Mouse (Mus musculus) erythroblast, embryonic 14.5 days (primary cell): Measurements from ENCODE around the gene Ntrk2. TPM values are rescaled to one million over a fixed set of nuclear protein-coding genes. Genes with fewer than 3 reads are reported as not detected.

Experiments
- H3K27me3 ChIP-seq: 2 replicates; pipeline ENCODE4 v1.6.1; 2012; ENCODE audit warnings: inconsistent platforms; ENCODE audit not compliant: control insufficient read depth
- H3K36me3 ChIP-seq: 2 replicates; pipeline ENCODE4 v1.6.1; 2012; ENCODE audit warnings: mild to moderate bottlenecking, inconsistent platforms; ENCODE audit not compliant: control insufficient read depth
- H3K4me1 ChIP-seq: 2 replicates; pipeline ENCODE4 v1.6.1; 2012; ENCODE audit warnings: inconsistent platforms; ENCODE audit not compliant: control insufficient read depth
- H3K4me3 ChIP-seq: replicated peaks from 2 replicates; pipeline ENCODE3; 2012; ENCODE audit warnings: moderate library complexity, mild to moderate bottlenecking, inconsistent platforms
- H3K9me3 ChIP-seq: 2 replicates; pipeline ENCODE4 v1.6.1; 2012; ENCODE audit warnings: low read length, inconsistent platforms, mixed read lengths; ENCODE audit not compliant: control insufficient read depth
- GATA1 ChIP-seq: IDR thresholded peaks from 2 replicates; pipeline ENCODE4 v1.6.1; 2012; ENCODE audit warnings: low read length, inconsistent platforms, mixed read lengths
- TAL1 ChIP-seq: IDR thresholded peaks from 3 replicates; pipeline ENCODE4 v1.6.1; 2012; ENCODE audit warnings: low read length, inconsistent platforms, mixed read lengths
- polyA plus RNA-seq: library from polyadenylated mRNA; stranded (reverse); fragments of >175 nt; gene quantifications from 2 replicates; pipeline ENCODE4 v1.2.3, GENCODE M21; 2012

Gene Ntrk2
- polyA plus RNA-seq, 1 experiment: not detected

DNA sequence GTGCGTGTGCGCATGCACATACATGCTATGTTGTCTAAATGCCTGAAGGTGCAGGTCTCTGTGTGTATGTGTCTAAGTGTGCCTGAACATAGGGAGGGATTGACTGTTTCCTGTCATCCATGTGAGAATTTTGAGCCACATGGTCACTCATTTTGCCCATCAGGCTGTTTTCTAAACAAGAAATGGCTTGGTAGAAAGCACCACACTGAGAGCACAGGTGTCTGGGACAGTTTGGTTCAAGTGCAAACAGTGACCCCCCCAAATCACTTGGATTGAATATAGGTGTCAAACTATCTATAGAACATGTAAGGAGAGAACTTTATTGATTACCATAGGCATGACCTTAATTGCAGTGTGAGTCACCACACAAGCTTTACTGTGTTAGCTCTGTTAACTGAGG lies 110.0 kb downstream of the Ntrk2 start:
- Histone ChIP-seq H3K4me1 (peaks cover 1% of the 10 kb centered on the region; the same call in 1 of the 2 replicates), H3K9me3 (peaks cover 4% of the 10 kb centered on the region), H3K27me3 (no peaks in the 10 kb centered on the region), H3K4me3 (no peak overlapping the region), H3K36me3 (no peaks in the 10 kb centered on the region)
- no peak for TF ChIP-seq GATA1
- TF ChIP-seq TAL1: no peak

DNA sequence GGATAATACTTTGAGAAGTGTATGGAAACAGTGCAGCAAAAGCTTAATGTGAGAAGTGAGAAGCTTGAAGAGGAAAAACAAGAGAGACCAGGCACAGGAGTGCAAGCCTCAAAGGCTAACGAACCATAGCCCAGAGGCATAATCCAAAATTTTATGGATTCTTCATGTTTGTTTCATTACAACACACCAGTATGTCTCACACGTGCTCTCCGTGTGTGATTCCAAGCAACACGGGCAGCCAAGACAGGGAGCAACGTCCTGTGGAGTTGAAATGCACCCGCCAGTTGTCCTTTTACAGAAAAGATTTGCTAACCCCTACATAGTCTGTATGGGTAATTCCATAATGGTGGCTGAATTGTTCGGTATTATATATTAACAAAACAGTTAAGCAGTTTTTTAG lies 113.9 kb downstream of the Ntrk2 start:
- no peak overlapping the region for H3K4me3 ChIP-seq
- peaks cover 9% of the 10 kb centered on the region for H3K9me3 ChIP-seq
- no peak for TF ChIP-seq GATA1
- TF ChIP-seq TAL1: no peak
- peaks cover 13% of the 10 kb centered on the region; the same call in 1 of the 2 replicates for H3K4me1 ChIP-seq
- no peaks in the 10 kb centered on the region for H3K36me3 ChIP-seq
- no peaks in the 10 kb centered on the region for H3K27me3 ChIP-seq

GRCm38 (mm10) chr13:58921255-58921654 lies 114.9 kb downstream of the Ntrk2 start:
- Histone ChIP-seq H3K36me3 (no peaks in the 10 kb centered on the region), H3K4me3 (no peak overlapping the region), H3K9me3 (peaks cover 12% of the 10 kb centered on the region), H3K4me1 (peaks cover 13% of the 10 kb centered on the region; the same call in 1 of the 2 replicates), H3K27me3 (no peaks in the 10 kb centered on the region)
- no peak for TF ChIP-seq TAL1
- no peak for TF ChIP-seq GATA1

DNA sequence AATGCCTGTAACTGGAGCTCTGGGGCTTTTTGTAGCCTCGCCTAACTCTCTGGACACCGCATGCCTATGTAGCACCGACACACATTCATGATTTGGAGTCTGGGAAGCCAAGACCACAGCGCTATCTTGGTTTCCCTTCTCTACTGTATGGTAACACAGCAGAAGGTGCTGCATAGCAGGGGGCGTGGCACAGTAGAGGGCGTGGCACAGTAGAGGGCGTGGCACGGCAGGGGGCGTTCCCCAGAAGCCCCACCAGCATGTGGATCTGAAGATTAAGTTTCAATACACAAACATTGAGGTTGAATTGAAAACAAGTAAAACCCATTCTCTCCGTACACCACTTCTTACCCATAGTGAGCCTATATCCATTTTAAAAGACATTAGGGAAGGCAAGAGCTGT lies 115.3 kb downstream of the Ntrk2 start:
- peaks cover 13% of the 10 kb centered on the region; the same call in 1 of the 2 replicates for H3K4me1 ChIP-seq
- peaks cover 12% of the 10 kb centered on the region for H3K9me3 ChIP-seq
- H3K36me3 ChIP-seq: no peaks in the 10 kb centered on the region
- no peaks in the 10 kb centered on the region for H3K27me3 ChIP-seq
- no peak overlapping the region for H3K4me3 ChIP-seq
- TF ChIP-seq TAL1 (no peak), GATA1 (no peak)

- H3K27me3 ChIP-seq: no peaks in the 10 kb centered on the region
- H3K4me1 ChIP-seq: peaks cover 13% of the 10 kb centered on the region; the same call in 1 of the 2 replicates
- no peaks in the 10 kb centered on the region for H3K36me3 ChIP-seq
- peaks cover 12% of the 10 kb centered on the region for H3K9me3 ChIP-seq
- TF ChIP-seq TAL1: no peak
- TF ChIP-seq GATA1: no peak
- no peak overlapping the region for H3K4me3 ChIP-seq
These were observed 115.8 kb downstream of the Ntrk2 start for GRCm38 (mm10) chr13:58922174-58922573.

DNA sequence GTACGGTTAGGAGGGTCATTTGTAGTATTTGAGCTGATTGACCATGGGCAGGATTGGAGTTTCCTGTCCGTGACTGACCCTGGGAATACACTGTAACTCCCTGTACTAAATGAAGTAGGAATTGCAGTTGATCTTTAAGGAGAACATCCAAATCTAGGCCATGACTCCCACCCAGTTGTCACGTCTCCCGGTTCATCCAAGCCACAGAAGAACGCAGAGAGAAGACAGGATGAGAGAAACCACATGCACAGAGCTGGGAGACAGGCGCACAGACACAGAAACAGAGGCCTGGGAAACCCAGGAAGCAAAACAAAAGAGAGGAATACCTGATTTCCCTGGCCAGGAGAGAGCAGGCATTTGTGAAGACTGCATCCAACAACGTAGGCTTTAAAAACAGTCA lies 117.1 kb downstream of the Ntrk2 start:
- Histone ChIP-seq H3K36me3 (no peaks in the 10 kb centered on the region), H3K4me1 (peaks cover 13% of the 10 kb centered on the region; the same call in 1 of the 2 replicates), H3K27me3 (no peaks in the 10 kb centered on the region), H3K4me3 (no peak overlapping the region), H3K9me3 (peaks cover 14% of the 10 kb centered on the region)
- TF ChIP-seq TAL1: no peak
- no peak for TF ChIP-seq GATA1

GRCm38 (mm10) chr13:58924486-58924885 lies 118.1 kb downstream of the Ntrk2 start:
- TF ChIP-seq GATA1: no peak
- TF ChIP-seq TAL1: no peak
- peaks cover 13% of the 10 kb centered on the region; the same call in 1 of the 2 replicates for H3K4me1 ChIP-seq
- H3K36me3 ChIP-seq: no peaks in the 10 kb centered on the region
- H3K4me3 ChIP-seq: no peak overlapping the region
- no peaks in the 10 kb centered on the region for H3K27me3 ChIP-seq
- peaks cover 14% of the 10 kb centered on the region for H3K9me3 ChIP-seq

- H3K9me3 ChIP-seq: peaks cover 8% of the 10 kb centered on the region
- no peaks in the 10 kb centered on the region for H3K36me3 ChIP-seq
- no peak overlapping the region for H3K4me3 ChIP-seq
- peaks cover 6% of the 10 kb centered on the region; the same call in 1 of the 2 replicates for H3K4me1 ChIP-seq
- TF ChIP-seq GATA1 (no peak), TAL1 (no peak)
- H3K27me3 ChIP-seq: no peaks in the 10 kb centered on the region
These were observed 120.8 kb downstream of the Ntrk2 start for GRCm38 (mm10) chr13:58927186-58927585.

GRCm38 (mm10) chr13:58927656-58928226 lies 121.4 kb downstream of the Ntrk2 start:
- Histone ChIP-seq H3K9me3 (peaks cover 8% of the 10 kb centered on the region), H3K4me3 (no peak overlapping the region)
- TF ChIP-seq TAL1 (no peak), GATA1 (no peak)

More at GRCm38 (mm10) chr13:58927656-58928226, 121.4 kb downstream of the Ntrk2 start:
- Histone ChIP-seq H3K4me1 (peaks cover 2% of the 10 kb centered on the region; the same call in 1 of the 2 replicates), H3K36me3 (no peaks in the 10 kb centered on the region), H3K27me3 (no peaks in the 10 kb centered on the region)
